Mouse (Mus musculus): ENCODE data around the gene Plcd3. TPM values are rescaled to one million over a fixed set of nuclear protein-coding genes. Genes with fewer than 3 reads are reported as not detected.
A peak's percentile ranks its signal among the peaks of the same experiment; 100 is the strongest.

The Plcd3 gene
- polyA plus RNA-seq, 1 experiment = not detected

DNA sequence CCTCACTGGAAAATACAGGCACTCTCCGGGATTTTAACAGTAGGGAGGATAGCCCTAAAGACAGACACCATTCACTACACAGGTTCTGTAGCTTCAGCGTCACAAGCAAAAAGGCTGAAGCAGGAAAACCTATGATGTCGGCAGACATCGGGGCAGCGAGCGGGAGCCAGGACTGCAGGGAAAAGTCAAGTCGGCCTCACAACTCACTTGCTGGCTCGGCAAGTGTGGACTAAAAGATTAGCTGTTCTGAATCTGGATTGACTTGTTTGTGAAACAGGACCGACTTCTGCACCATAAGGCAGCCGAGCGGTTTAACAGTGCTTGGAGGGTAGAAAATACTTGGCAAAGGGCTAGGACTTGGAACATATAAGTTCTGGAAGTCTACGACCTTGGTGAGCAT, 11.5 kb upstream of the Plcd3 start:
- 59% methylated on average over 12 of the region's 12 CpGs for WGBS
- Histone ChIP-seq H3K27ac (ENCODE audit: insufficient read depth, low read depth, low read length) (no peak overlapping the region), H3K4me3 (ENCODE audit: insufficient read depth, low read depth, low read length) (no peak overlapping the region), H3K4me1 (ENCODE audit: control insufficient read depth, insufficient read depth, low read length) (peaks cover 31% of the 10 kb centered on the region)
- no peak for TF ChIP-seq POLR2A (IDR thresholded peaks at IDR 0.05; ENCODE audit: insufficient read depth, low read depth, low read length)
- no peak for TF ChIP-seq CTCF (IDR thresholded peaks at IDR 0.05; ENCODE audit: insufficient read depth, low read depth, low read length)

DNA sequence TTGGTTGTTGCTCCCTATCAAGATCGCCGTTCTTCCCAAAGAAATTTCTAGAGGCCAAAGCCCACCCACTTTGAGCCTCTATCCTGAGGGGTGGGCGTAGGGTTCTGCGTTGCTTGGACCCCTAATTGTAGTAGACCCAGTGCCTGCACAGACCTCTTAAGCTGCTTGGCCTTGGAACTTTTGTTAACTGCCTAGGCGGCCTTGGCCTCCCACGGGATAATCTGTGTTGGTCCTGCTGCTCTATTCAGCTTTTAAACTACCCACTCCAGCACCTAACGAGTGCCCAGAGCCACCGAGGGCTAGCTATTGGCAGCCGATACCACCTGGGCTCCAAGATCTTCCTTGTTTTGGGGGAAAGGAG, 11.1 kb upstream of the Plcd3 start:
- H3K4me1 ChIP-seq (ENCODE audit: control insufficient read depth, insufficient read depth, low read length) = peaks cover 28% of the 10 kb centered on the region
- no peak overlapping the region for H3K27ac ChIP-seq (ENCODE audit: insufficient read depth, low read depth, low read length)
- WGBS = 31% methylated on average over 9 of the region's 9 CpGs
- TF ChIP-seq POLR2A (IDR thresholded peaks at IDR 0.05; ENCODE audit: insufficient read depth, low read depth, low read length) (no peak), CTCF (IDR thresholded peaks at IDR 0.05; ENCODE audit: insufficient read depth, low read depth, low read length) (no peak)
- H3K4me3 ChIP-seq (ENCODE audit: insufficient read depth, low read depth, low read length) = no peak overlapping the region

DNA sequence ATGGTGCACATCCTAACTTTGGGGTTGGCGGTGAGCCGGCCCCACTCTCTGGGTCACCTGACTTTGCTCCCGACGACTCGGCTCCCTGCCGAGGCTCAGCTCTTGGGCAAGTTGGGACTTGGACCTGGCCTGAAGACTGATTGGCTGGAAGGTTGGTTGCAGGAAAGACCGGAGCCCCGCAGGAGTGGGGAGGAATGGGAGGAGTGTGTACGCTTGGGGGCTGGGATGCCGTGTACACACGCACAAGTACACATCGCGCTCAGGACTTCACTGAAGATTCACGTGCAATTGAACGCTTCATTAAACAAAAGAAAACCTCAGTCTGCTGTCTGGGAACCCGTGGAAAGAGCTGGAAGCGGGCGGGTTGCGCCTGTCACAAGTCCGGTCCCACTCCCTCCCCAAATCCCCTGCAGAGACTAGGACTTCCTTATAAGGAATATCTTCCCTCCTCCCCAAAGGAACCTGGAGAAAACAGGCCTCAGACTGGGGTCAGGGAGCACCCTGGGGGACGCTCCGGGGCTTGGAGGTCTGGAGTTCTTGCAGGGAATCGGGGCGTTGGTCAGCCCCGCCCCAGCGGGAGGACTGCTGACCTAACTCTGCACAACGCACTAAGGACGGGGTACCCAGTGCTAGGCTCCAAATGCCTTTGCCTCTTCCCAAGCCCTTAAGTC, 10.6 kb upstream of the Plcd3 start:
- Histone ChIP-seq H3K4me3 (ENCODE audit: insufficient read depth, low read depth, low read length) (peak overlapping the region; percentile 19), H3K27ac (ENCODE audit: insufficient read depth, low read depth, low read length) (no peak overlapping the region), H3K4me1 (ENCODE audit: control insufficient read depth, insufficient read depth, low read length) (peaks cover 23% of the 10 kb centered on the region)
- WGBS = 7% methylated on average over 28 of the region's 28 CpGs
- no peak for TF ChIP-seq CTCF (IDR thresholded peaks at IDR 0.05; ENCODE audit: insufficient read depth, low read depth, low read length)
- TF ChIP-seq POLR2A (IDR thresholded peaks at IDR 0.05; ENCODE audit: insufficient read depth, low read depth, low read length) = no peak

DNA sequence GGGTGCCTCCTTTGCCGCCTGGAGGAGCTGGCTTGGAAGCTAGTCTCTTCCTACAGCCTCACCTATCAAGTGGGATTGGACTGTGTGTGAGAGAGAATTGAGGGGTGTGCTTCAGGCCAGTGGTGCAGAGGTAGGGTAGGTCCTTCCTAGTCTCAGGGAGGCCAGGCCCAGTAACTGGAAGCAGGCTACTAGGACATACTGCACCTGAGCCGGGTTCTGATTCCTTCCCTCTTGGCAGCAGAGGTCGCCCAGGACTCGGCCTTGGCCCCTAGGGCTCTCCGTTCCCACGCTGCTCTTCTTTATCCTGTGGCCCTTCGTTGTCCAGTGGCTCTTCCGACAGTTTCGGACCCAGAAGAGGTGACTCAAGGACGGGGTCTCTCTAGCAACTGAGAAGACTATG, 9.8 kb upstream of the Plcd3 start:
- Histone ChIP-seq H3K4me1 (ENCODE audit: control insufficient read depth, insufficient read depth, low read length) (peaks cover 21% of the 10 kb centered on the region), H3K27ac (ENCODE audit: insufficient read depth, low read depth, low read length) (no peak overlapping the region)
- 45% methylated on average over 10 of the region's 10 CpGs for WGBS

DNA sequence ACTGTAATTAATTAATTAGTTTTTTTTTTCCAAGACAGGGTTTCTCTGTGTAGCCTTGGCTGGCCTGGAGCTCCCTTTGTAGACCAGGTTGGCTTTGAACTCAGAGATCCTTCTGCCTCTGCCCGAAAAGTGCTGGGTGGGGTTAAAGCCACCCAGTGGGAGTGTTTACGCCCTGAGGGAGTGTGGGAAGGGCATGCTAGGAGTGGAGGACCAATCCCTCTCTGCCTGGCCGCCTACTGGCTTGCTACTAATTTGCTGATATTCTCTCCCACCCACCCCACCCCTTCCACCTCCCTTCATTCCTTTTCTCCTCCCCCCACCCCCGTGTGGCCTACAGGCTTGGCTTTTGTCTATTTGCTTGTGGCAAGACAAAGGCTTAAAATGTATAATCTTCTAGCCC, 4.9 kb upstream of the Plcd3 start:
- 63% methylated on average over 4 of the region's 4 CpGs for WGBS
- Histone ChIP-seq H3K4me1 (ENCODE audit: control insufficient read depth, insufficient read depth, low read length) (peaks cover 23% of the 10 kb centered on the region), H3K4me3 (ENCODE audit: insufficient read depth, low read depth, low read length) (no peak overlapping the region), H3K27ac (ENCODE audit: insufficient read depth, low read depth, low read length) (no peak overlapping the region)
- no peak for TF ChIP-seq CTCF (IDR thresholded peaks at IDR 0.05; ENCODE audit: insufficient read depth, low read depth, low read length)
- TF ChIP-seq POLR2A (IDR thresholded peaks at IDR 0.05; ENCODE audit: insufficient read depth, low read depth, low read length) = no peak

More for the DNA sequence above, 9.8 kb upstream of the Plcd3 start:
- H3K4me3 ChIP-seq (ENCODE audit: insufficient read depth, low read depth, low read length) = no peak overlapping the region
- TF ChIP-seq POLR2A (IDR thresholded peaks at IDR 0.05; ENCODE audit: insufficient read depth, low read depth, low read length) (no peak), CTCF (IDR thresholded peaks at IDR 0.05; ENCODE audit: insufficient read depth, low read depth, low read length) (no peak)

DNA sequence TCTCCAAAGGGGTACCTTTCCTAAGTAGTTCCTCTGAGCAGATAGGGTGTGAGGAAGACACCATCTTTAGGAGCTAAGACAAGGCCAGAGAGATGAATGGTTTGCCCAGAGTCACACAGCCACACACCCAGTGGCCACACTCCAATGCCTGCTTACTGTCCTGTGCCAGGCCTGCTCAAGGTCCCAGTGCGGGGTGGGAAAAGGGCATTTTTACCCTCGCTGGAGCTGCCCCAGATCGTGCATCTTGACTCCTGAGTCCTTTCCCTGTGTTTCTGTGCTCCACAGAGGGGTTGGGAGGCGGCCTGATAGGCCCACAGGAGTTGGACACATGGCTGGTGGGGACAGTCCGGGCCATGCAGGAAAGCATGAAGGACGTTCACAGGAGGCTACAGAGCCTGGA, 4.4 kb upstream of the Plcd3 start:
- Histone ChIP-seq H3K4me3 (ENCODE audit: insufficient read depth, low read depth, low read length) (no peak overlapping the region), H3K4me1 (ENCODE audit: control insufficient read depth, insufficient read depth, low read length) (peaks cover 25% of the 10 kb centered on the region), H3K27ac (ENCODE audit: insufficient read depth, low read depth, low read length) (no peak overlapping the region)
- 89% methylated on average over 6 of the region's 6 CpGs for WGBS
- TF ChIP-seq CTCF (IDR thresholded peaks at IDR 0.05; ENCODE audit: insufficient read depth, low read depth, low read length) = no peak
- no peak for TF ChIP-seq POLR2A (IDR thresholded peaks at IDR 0.05; ENCODE audit: insufficient read depth, low read depth, low read length)

DNA sequence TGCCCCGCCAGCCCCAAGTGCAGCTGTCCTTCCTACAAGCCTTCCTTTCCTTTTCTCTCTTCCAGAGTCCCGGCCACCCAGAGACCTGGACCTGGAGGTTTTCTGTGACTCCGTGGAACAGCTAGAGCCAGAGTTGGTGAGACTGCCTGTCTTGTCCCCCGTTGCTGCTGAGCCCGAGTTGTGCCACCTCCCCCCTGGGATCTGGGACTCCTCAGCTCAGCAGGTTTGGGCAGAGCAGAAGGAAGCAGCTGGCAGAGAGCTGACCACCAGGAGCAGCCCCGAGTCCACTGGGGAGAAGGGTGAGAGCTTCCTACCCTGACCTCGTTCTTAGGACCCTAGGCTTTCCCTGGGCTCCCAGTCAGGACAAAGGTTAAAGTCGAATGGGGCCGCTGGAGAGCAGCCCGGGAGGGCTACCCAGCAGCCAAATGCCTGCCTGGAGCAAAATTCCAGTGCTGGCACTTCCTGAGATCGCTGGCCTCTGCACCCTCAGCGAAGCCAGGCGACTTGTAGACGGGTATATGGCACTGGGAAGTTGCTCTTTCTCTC, 3.8 kb upstream of the Plcd3 start:
- Histone ChIP-seq H3K4me3 (ENCODE audit: insufficient read depth, low read depth, low read length) (no peak overlapping the region), H3K4me1 (ENCODE audit: control insufficient read depth, insufficient read depth, low read length) (peaks cover 26% of the 10 kb centered on the region), H3K27ac (ENCODE audit: insufficient read depth, low read depth, low read length) (no peak overlapping the region)
- WGBS = 55% methylated on average over 14 of the region's 14 CpGs
- no peak for TF ChIP-seq POLR2A (IDR thresholded peaks at IDR 0.05; ENCODE audit: insufficient read depth, low read depth, low read length)
- no peak for TF ChIP-seq CTCF (IDR thresholded peaks at IDR 0.05; ENCODE audit: insufficient read depth, low read depth, low read length)

DNA sequence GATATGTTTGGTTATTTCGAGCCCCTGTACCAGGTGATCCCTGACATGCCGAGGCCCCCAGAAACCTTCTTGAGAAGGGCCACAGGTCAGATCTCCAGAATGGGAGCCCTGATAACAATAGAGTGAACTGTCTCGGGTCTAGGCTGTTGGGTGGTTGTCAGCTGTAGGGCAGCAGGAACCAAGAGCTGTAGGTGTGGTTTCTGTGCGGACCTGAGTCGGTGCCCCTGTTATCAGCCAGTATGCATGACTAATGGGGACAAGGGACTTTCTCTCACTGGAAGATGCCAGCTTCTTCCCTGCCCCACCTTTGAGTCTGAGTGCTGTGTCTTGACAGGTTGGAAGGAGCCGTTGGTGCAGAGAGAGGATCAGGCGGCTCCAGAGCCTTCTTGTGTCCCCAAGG, 3.0 kb upstream of the Plcd3 start:
- WGBS = 90% methylated on average over 7 of the region's 7 CpGs
- TF ChIP-seq CTCF (IDR thresholded peaks at IDR 0.05; ENCODE audit: insufficient read depth, low read depth, low read length) (no peak), POLR2A (IDR thresholded peaks at IDR 0.05; ENCODE audit: insufficient read depth, low read depth, low read length) (no peak)
- no peak overlapping the region for H3K27ac ChIP-seq (ENCODE audit: insufficient read depth, low read depth, low read length)
- H3K4me3 ChIP-seq (ENCODE audit: insufficient read depth, low read depth, low read length) = no peak overlapping the region
- H3K4me1 ChIP-seq (ENCODE audit: control insufficient read depth, insufficient read depth, low read length) = peaks cover 26% of the 10 kb centered on the region

DNA sequence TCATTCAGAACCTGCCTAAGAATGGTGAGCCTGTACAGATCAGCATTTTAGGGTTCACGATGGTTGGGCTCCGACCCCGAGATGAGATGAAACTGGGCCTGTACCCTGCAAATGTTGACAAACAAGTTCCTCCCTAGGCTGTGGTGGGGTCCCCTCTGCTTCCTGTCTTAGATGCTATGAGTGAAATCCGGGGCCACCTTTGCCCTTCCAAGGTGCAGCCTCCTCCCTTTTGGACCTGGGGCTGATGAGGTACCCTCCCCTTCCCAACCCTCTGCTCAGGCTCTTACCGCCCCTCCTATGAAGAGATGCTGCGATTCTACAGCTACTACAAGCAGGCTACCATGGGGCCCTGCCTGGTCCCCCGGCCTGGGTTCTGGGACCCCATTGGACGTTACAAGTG, 2.2 kb upstream of the Plcd3 start:
- Histone ChIP-seq H3K27ac (ENCODE audit: insufficient read depth, low read depth, low read length) (no peak overlapping the region), H3K4me1 (ENCODE audit: control insufficient read depth, insufficient read depth, low read length) (peaks cover 26% of the 10 kb centered on the region), H3K4me3 (ENCODE audit: insufficient read depth, low read depth, low read length) (peak overlapping the region; percentile 63)
- 64% methylated on average over 8 of the region's 8 CpGs for WGBS
- TF ChIP-seq POLR2A (IDR thresholded peaks at IDR 0.05; ENCODE audit: insufficient read depth, low read depth, low read length) (no peak), CTCF (IDR thresholded peaks at IDR 0.05; ENCODE audit: insufficient read depth, low read depth, low read length) (no peak)
